Comparison of ENCODE assay signal across 8 mouse cellular contexts in the genomic region with DNA sequence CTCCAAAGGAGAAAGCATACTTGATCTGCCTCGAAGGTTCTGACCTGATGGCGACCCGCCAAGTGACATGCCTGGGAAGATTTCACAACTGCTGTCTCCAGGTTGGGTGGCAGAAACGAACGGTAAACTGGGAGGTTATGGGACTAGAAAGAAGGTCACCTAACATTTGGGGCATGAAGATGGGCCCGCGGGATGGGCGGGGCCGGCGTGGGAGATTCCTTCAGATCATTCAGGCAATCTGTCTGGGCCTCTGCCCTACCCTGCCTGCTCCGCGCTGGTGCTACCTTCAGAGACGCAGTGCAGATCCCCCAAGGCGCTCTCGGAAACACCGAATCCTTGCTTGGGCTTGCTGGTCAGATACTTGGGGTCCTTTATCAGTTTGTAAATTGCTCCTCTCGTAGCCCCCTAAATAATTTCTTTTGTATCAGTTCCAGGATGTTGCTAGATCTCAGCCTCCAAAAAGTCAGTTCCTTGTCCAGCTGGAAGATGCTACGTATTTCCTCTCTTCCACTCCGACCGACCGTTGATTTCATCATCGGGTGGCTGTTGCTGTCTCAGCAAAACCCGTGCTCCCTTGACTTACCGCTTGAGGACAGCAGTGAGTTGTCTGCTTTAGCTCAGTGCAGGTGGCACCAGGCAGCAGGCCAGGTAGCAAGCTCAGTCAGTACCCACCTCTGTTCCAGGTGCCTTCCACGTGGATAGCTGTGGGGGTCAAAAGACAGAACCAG. TPM values are rescaled to one million over a fixed set of nuclear protein-coding genes. Genes with fewer than 3 reads are reported as not detected.
DNase-seq lines count a peak whose midpoint lies in the region; ATAC-seq and TF ChIP-seq lines count a peak whose summit lies in the region.

No protein-coding gene starts in this region.

- H3K4me3 ChIP-seq in ES-E14 (ENCODE audit: insufficient read depth in 1 of 2, low read depth in 1 of 2, low read length in 2 of 2, poor library complexity in 1 of 2, severe bottlenecking in 1 of 2), result peak overlapping the region; percentile 19 to 23
- peak overlapping the region; percentile 43 for H3K4me3 ChIP-seq in brown adipose tissue, adult 24 weeks (ENCODE audit: insufficient read depth, low read depth, low read length)
- peak overlapping the region; percentile 26 for H3K4me3 ChIP-seq in forebrain, embryonic 13.5 days

- no peaks in the 10 kb centered on the region for H3K36me3 ChIP-seq in ES-E14 (ENCODE audit: control insufficient read depth, insufficient read depth, low read length, poor library complexity, severe bottlenecking)
- H3K36me3 ChIP-seq in forebrain, embryonic 13.5 days (ENCODE audit: poor library complexity, severe bottlenecking), result no peaks in the 10 kb centered on the region

- no peak for DNase-seq in ES-E14 (ENCODE audit: low read depth, low spot score)
- DNase-seq in left cerebral cortex, postnatal 10 days (ENCODE audit: extremely low spot score in 1 of 2, low spot score in 2 of 2), result peak; percentile 39 to 48
- DNase-seq in right cerebral cortex, postnatal 25 days, result peak; percentile 57
- no peak for DNase-seq in gastrocnemius, adult 8-10 months (ENCODE audit: low spot score in 2 of 2)

- ATAC-seq in forebrain, embryonic 13.5 days, result peak; percentile 65
- ATAC-seq in inflammation-experienced regulatory T-cells, adult 6 months, result peak; percentile 81
- peak; percentile 84 for ATAC-seq in megakaryocyte, adult 5-6 weeks (ENCODE audit: poor library complexity, severe bottlenecking)

- H3K27me3 ChIP-seq in forebrain, embryonic 13.5 days, result 0 out of 2 replicates have a peak, but pooled peaks cover 4% of the 10 kb centered on the region

- no peak overlapping the region for H3K27ac ChIP-seq in ES-E14 (ENCODE audit: insufficient read depth, low read depth, low read length, poor library complexity, severe bottlenecking)
- peak overlapping the region; percentile 51 for H3K27ac ChIP-seq in brown adipose tissue, adult 24 weeks (replicated peaks; ENCODE audit: low read depth, low read length)
- H3K27ac ChIP-seq in forebrain, embryonic 13.5 days, result no peak overlapping the region

- WGBS in forebrain, embryonic 13.5 days, result 12% methylated on average over 25 of the region's 25 CpGs

- in situ Hi-C loops in ES-E14 (cut with MboI; ENCODE audit: low sequenced_read_pairs in 2 of 2, unreplicated experiment in 2 of 2), result no loop called here

- H3K9me3 ChIP-seq in ES-E14 (ENCODE audit: control insufficient read depth, insufficient read depth, low read depth, low read length), result no peaks in the 10 kb centered on the region
- H3K9me3 ChIP-seq in forebrain, embryonic 13.5 days (replicated peaks), result no peaks in the 10 kb centered on the region

- peaks cover 0 to 2% of the 10 kb centered on the region in 2 experiments; a peak in 1 of 4 replicates for H3K4me1 ChIP-seq in ES-E14 (ENCODE audit: control insufficient read depth in 2 of 2, insufficient read depth in 2 of 2, low read length in 2 of 2, poor library complexity in 1 of 2)
- no peaks in the 10 kb centered on the region for H3K4me1 ChIP-seq in brown adipose tissue, adult 24 weeks (ENCODE audit: control insufficient read depth, insufficient read depth, insufficient read length, low read length)
- H3K4me1 ChIP-seq in forebrain, embryonic 13.5 days, result peaks cover 6% of the 10 kb centered on the region; the same call in 1 of the 2 replicates

- no peak overlapping the region for H3K9ac ChIP-seq in ES-E14 (ENCODE audit: insufficient read depth, low read depth, low read length, poor library complexity, severe bottlenecking)
- H3K9ac ChIP-seq in forebrain, embryonic 13.5 days, result peak overlapping the region; percentile 35

- peak overlapping the region; percentile 52 for H3K4me2 ChIP-seq in forebrain, embryonic 13.5 days

- intact Hi-C loops in left cerebral cortex, postnatal 10 days (cut with DNase I), result no loop called here

TF ChIP-seq in ES-E14, 5 proteins besides CTCF, POLR2A, EP300 and RAD21:
- TF ChIP-seq ZC3H11A (IDR thresholded peaks at IDR 0.05; ENCODE audit: borderline replicate concordance, low read depth, low read length) (no peak), ZNF384 (IDR thresholded peaks at IDR 0.05; ENCODE audit: low read depth, low read length) (no peak), CHD2 (IDR thresholded peaks at IDR 0.05; ENCODE audit: low read depth, low read length) (no peak), MAFK (IDR thresholded peaks at IDR 0.05; ENCODE audit: insufficient read depth, low read depth, low read length) (0 out of 2 replicates have a peak, but pooled peaks have one; percentile 19), HCFC1 (IDR thresholded peaks at IDR 0.05; ENCODE audit: borderline replicate concordance, insufficient read depth, low read length) (no peak)
TF ChIP-seq in ES-E14: peak in this region for 1.

RNA-seq across cellular contexts. Expression of a gene that starts 12.6 kb away (rescaled TPM):
- total RNA-seq in ES-E14 (2012; rRNA removed), result not detected in 2 replicates
- polyA plus RNA-seq in brown adipose tissue, adult 24 weeks (2012; ENCODE audit: insufficient read depth, insufficient read length, missing spikeins), result not detected in 2 replicates
- polyA plus RNA-seq in forebrain, embryonic 13.5 days (2015; fragmentation: Nextera tagmentation; extraction: Ambion mirVana), result not detected in 2 replicates
- polyA plus RNA-seq in inflammation-experienced regulatory T-cells, adult 6 months (2017; shearing (Covaris generic)), result not detected
- total RNA-seq in left cerebral cortex, postnatal 10 days (2021), result not detected
- total RNA-seq in megakaryocyte, adult 5-6 weeks (2015), result 0.21 TPM in 1 of 2 replicates, not detected in the other
- total RNA-seq in megakaryocyte, adult 5-6 weeks (2017), result not detected in 2 replicates
- total RNA-seq in gastrocnemius, adult 8-10 months (2022), result not detected

RNA-seq across cellular contexts. Expression of a gene that starts 26.1 kb away (rescaled TPM):
- total RNA-seq in ES-E14 (2012; rRNA removed), result 2.6 and 4.0 TPM in 2 replicates
- 4.3 and 10.1 TPM in 2 replicates for polyA plus RNA-seq in brown adipose tissue, adult 24 weeks (2012; ENCODE audit: insufficient read depth, insufficient read length, missing spikeins)
- polyA plus RNA-seq in forebrain, embryonic 13.5 days (2015; fragmentation: Nextera tagmentation; extraction: Ambion mirVana), result 3.6 and 5.8 TPM in 2 replicates
- polyA plus RNA-seq in inflammation-experienced regulatory T-cells, adult 6 months (2017; shearing (Covaris generic)), result 100 to 1,000 TPM; 161 to 189 (median 165) TPM
- 1 to 10 TPM; 3.6 to 4.6 TPM for total RNA-seq in left cerebral cortex, postnatal 10 days (2021)
- total RNA-seq in megakaryocyte, adult 5-6 weeks (2015), result 74.4 and 86.1 TPM in 2 replicates
- 415 and 428 TPM in 2 replicates for total RNA-seq in megakaryocyte, adult 5-6 weeks (2017)
- total RNA-seq in gastrocnemius, adult 8-10 months (2022), result 1 to 10 TPM in 3 of 4 experiments, under 1 TPM in 1; 0.73 to 3.7 (median 1.8) TPM

RNA-seq across cellular contexts. Expression of a gene that starts 46.0 kb away (rescaled TPM):
- total RNA-seq in ES-E14 (2012; rRNA removed), result 103 and 111 TPM in 2 replicates
- 38.0 and 43.0 TPM in 2 replicates for polyA plus RNA-seq in brown adipose tissue, adult 24 weeks (2012; ENCODE audit: insufficient read depth, insufficient read length, missing spikeins)
- polyA plus RNA-seq in forebrain, embryonic 13.5 days (2015; fragmentation: Nextera tagmentation; extraction: Ambion mirVana), result 66.7 and 67.0 TPM in 2 replicates
- polyA plus RNA-seq in inflammation-experienced regulatory T-cells, adult 6 months (2017; shearing (Covaris generic)), result 100 to 1,000 TPM in 2 of 3 experiments, 10 to 100 TPM in 1; 97.9 to 160 (median 117) TPM
- total RNA-seq in left cerebral cortex, postnatal 10 days (2021), result 10 to 100 TPM; 31.2 to 31.4 TPM
- 29.1 and 30.6 TPM in 2 replicates for total RNA-seq in megakaryocyte, adult 5-6 weeks (2015)
- total RNA-seq in megakaryocyte, adult 5-6 weeks (2017), result 13.3 and 14.7 TPM in 2 replicates
- 10 to 100 TPM in 3 of 4 experiments, 1 to 10 TPM in 1; 9.4 to 13.2 (median 11.3) TPM for total RNA-seq in gastrocnemius, adult 8-10 months (2022)

RNA-seq across cellular contexts. Expression of a gene that starts 46.2 kb away (rescaled TPM):
- total RNA-seq in ES-E14 (2012; rRNA removed), result 21.6 and 26.6 TPM in 2 replicates
- polyA plus RNA-seq in brown adipose tissue, adult 24 weeks (2012; ENCODE audit: insufficient read depth, insufficient read length, missing spikeins), result 13.9 and 15.4 TPM in 2 replicates
- 68.2 and 75.1 TPM in 2 replicates for polyA plus RNA-seq in forebrain, embryonic 13.5 days (2015; fragmentation: Nextera tagmentation; extraction: Ambion mirVana)
- 10 to 100 TPM; 31.8 to 43.9 (median 37.2) TPM for polyA plus RNA-seq in inflammation-experienced regulatory T-cells, adult 6 months (2017; shearing (Covaris generic))
- total RNA-seq in left cerebral cortex, postnatal 10 days (2021), result 10 to 100 TPM; 19.4 to 19.8 TPM
- 47.7 and 48.0 TPM in 2 replicates for total RNA-seq in megakaryocyte, adult 5-6 weeks (2015)
- 42.1 and 55.3 TPM in 2 replicates for total RNA-seq in megakaryocyte, adult 5-6 weeks (2017)
- 10 to 100 TPM; 10.7 to 14.9 (median 13.7) TPM for total RNA-seq in gastrocnemius, adult 8-10 months (2022)

RNA-seq across cellular contexts. Expression of a gene that starts 49.8 kb away (rescaled TPM):
- 0.58 and 0.69 TPM in 2 replicates for total RNA-seq in ES-E14 (2012; rRNA removed)
- polyA plus RNA-seq in brown adipose tissue, adult 24 weeks (2012; ENCODE audit: insufficient read depth, insufficient read length, missing spikeins), result not detected in 2 replicates
- not detected in 2 replicates for polyA plus RNA-seq in forebrain, embryonic 13.5 days (2015; fragmentation: Nextera tagmentation; extraction: Ambion mirVana)
- polyA plus RNA-seq in inflammation-experienced regulatory T-cells, adult 6 months (2017; shearing (Covaris generic)), result under 1 TPM in 1 of 3 experiments, not detected in 2; 0.59 TPM
- total RNA-seq in left cerebral cortex, postnatal 10 days (2021), result not detected
- not detected in 2 replicates for total RNA-seq in megakaryocyte, adult 5-6 weeks (2015)
- total RNA-seq in megakaryocyte, adult 5-6 weeks (2017), result not detected in 2 replicates
- total RNA-seq in gastrocnemius, adult 8-10 months (2022), result not detected

Comparison
In these comparisons a context has a peak if more than half of its experiments do, and no peak if none do; other contexts are left out.
1. DNase-seq: peak in left cerebral cortex, postnatal 10 days (2 of 2) and right cerebral cortex, postnatal 25 days (single experiment); none in ES-E14 (single experiment) and gastrocnemius, adult 8-10 months (0 of 2).
2. RNA of a gene that starts 26.1 kb away (total RNA-seq): 74.4 to 428 TPM in megakaryocyte, adult 5-6 weeks; 3.6 to 4.6 TPM in left cerebral cortex, postnatal 10 days, 2.6 to 4.0 TPM in ES-E14 and 0.73 to 3.7 TPM in gastrocnemius, adult 8-10 months; every median in the first group is over 10 times any median in the second.
3. Peak in every context shown above with its lines, with median percentiles within 50 percentile points of each other: H3K4me3 ChIP-seq and ATAC-seq.